Mouse (Mus musculus): ENCODE data around the gene Zfp932.
"Not testable (repeated sequence)": the region's sequence is repeated elsewhere in the genome, so short reads cannot be mapped to it uniquely, and the experiment has no call there.

Zfp932 gene

GRCm38 (mm10) chr5:109996026-109996937 lies at the start of gene Zfp932:
Gene Zfp932, plus strand, starts transcription at chr5:109996521.
- peak; percentile 72 to 76 for DNase-seq

DNA sequence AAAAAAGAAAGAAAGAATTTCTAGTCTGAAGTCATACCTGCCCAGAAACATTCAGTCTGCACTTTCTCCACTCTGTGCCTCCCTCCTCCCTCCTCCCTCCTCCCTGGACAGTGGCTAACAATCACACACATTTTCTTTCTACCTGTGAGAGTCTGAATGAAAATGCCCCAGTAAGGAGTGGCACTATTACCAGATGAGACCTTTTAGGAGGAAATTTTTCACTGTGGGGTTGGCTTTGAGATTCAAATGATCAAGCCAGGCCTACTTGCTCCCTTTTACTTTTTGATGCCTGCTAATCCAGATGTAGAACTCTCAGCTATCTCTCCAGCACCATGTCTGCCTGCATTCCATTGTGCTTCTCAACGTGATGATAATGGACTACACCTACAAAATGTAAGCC lies 46.0 kb upstream of the Zfp932 start:
- no peak for DNase-seq

GRCm38 (mm10) chr5:109980743-109981142 lies 15.6 kb upstream of the Zfp932 start:
- DNase-seq = not testable (repeated sequence)

GRCm38 (mm10) chr5:109995461-109995860 lies 860 bp upstream of the Zfp932 start:
- peak; percentile 18 to 46 for DNase-seq

- peak in 1 of 2 experiments; percentile 9 for DNase-seq
Measured at GRCm38 (mm10) chr5:110015775-110016174, 19.5 kb downstream of the Zfp932 start.

GRCm38 (mm10) chr5:110023273-110023672 lies 27.0 kb downstream of the Zfp932 start:
- DNase-seq = no peak

GRCm38 (mm10) chr5:110023694-110024427 lies 27.5 kb downstream of the Zfp932 start:
- peak; percentile 56 to 64 for DNase-seq

- DNase-seq = peak; percentile 81 to 83
Measured at GRCm38 (mm10) chr5:110057637-110058408, 61.5 kb downstream of the Zfp932 start.
